Mouse (Mus musculus) gastrocnemius, adult 8-10 months (tissue): Measurements from ENCODE around the gene Atp8a1. TPM values are rescaled to one million over a fixed set of nuclear protein-coding genes. Genes with fewer than 3 reads are reported as not detected.

ENCODE experiments used
- DNase-seq, 2 experiments: peaks; one replicate each; pipeline ENCODE4 v3.0.0; 2022; ENCODE audit warnings: low spot score in 2 of 2
- microRNA-seq: library from miRNA; unstranded; fragments of <30 nt; microRNA quantifications from one replicate; pipeline ENCODE4 v1.2.0, GENCODE M21; 2022
- total RNA-seq, 4 experiments: library from RNA; stranded (reverse); gene quantifications; 2 replicates each; pipeline ENCODE4 v1.2.4; 2022

The Atp8a1 gene
- total RNA-seq, 4 experiments from 2014 or later, result 69.0 to 91.3 (median 78.6) TPM

- DNase-seq, result no peak
These were observed 274.6 kb downstream of the Atp8a1 start for GRCm38 (mm10) chr5:67572552-67573155.

Small RNA genes lying within 50 kb of the gene (microRNA-seq; reads per million reads assigned to microRNA genes)
- not detected for gene Gm23617

Other genes starting within 250 kb of the Atp8a1 start
- gene Shisa3, start 239.6 kb downstream of the Atp8a1 start, total RNA-seq, result 1 to 10 TPM; 1.1 to 2.1 (median 1.7) TPM
- not detected for gene Gm5108, start 94.2 kb upstream of the Atp8a1 start, total RNA-seq
- gene Gm21905, start 99.0 kb upstream of the Atp8a1 start, total RNA-seq, result not detected
- not detected for gene Grxcr1, start 184.4 kb upstream of the Atp8a1 start, total RNA-seq